Mouse (Mus musculus): ENCODE results near the gene Smad3. TPM values are rescaled to one million over a fixed set of nuclear protein-coding genes. Genes with fewer than 3 reads are reported as not detected.

Smad3 gene
- polyA plus RNA-seq, 1 experiment: 41.0 TPM

DNA sequence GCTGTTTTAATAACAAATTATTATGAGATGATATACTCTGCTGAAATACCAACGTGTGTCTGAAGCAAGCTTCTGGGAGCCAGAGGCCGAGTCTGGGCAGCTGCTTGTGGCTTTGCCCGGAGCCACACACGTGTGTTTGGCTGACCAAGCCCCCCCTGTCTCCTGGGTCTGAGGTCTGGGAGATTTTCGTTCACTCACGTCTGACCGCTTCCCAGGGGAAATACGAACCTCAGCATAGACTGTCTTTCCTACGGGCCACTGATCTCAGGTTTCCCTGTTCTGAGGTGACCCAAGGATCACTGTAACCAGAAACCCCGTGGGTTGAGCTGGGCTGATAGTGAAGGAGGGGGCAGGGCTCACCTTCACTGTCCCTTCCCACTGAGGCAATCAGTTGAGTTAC lies 94.6 kb downstream of the Smad3 start:
- DNase-seq: no peak
- WGBS: 81% methylated on average over 10 of the region's 10 CpGs
- Histone ChIP-seq H3K4me3 (replicated peaks; ENCODE audit: extremely low read depth, low read depth, low read length) (no peak overlapping the region), H3K4me1 (ENCODE audit: control insufficient read depth, insufficient read depth, low read length) (peaks cover 20% of the 10 kb centered on the region)
- TF ChIP-seq POLR2A (IDR thresholded peaks at IDR 0.05; ENCODE audit: borderline replicate concordance, extremely low read depth, low read depth, low read length) (no peak), CTCF (IDR thresholded peaks at IDR 0.05; ENCODE audit: insufficient read depth, low read length) (no peak)

DNA sequence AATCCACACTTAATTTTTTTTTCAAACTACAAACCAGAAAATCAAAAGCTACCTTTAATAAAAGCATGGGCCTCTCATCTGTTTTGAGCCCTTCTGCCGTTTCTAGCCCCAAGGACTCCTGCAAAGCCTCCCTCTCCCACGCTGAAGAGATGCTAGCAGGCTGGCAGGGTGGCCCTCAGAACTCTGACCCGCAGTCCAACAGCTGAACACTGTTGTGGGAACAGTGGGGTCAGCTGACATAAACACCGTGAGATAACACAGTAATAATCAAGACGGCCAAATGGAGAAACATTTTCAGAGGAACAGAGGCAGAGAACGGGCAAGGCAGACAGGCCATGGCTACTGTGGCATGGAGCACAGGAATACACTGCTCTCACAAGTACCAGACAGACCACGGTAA lies 95.0 kb downstream of the Smad3 start:
- 72% methylated on average over 7 of the region's 7 CpGs for WGBS
- Histone ChIP-seq H3K4me1 (ENCODE audit: control insufficient read depth, insufficient read depth, low read length) (peaks cover 20% of the 10 kb centered on the region), H3K4me3 (replicated peaks; ENCODE audit: extremely low read depth, low read depth, low read length) (no peak overlapping the region)
- TF ChIP-seq CTCF (IDR thresholded peaks at IDR 0.05; ENCODE audit: insufficient read depth, low read length) (no peak), POLR2A (IDR thresholded peaks at IDR 0.05; ENCODE audit: borderline replicate concordance, extremely low read depth, low read depth, low read length) (no peak)
- DNase-seq: no peak

DNA sequence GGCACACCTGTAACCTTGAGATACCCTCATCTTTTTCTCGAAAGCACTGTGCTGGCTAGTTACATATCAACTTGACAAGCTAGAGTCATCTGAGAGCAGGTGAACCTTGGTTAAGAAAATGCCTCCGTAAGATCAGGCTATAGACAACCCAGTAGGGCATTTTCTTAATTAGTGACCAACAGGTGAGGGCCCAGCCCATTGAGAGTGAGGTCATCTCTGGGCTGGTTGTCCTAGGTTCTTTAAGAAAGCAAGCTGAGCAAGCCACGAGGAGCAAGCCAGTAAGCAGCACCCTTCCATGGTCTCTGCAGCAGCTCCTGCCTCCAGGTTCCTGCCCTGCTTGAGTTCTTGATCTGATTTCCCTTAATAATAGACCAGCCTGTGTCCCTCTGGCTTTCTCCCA lies 97.1 kb downstream of the Smad3 start:
- WGBS: 97% methylated on average over 3 of the region's 3 CpGs
- TF ChIP-seq POLR2A (IDR thresholded peaks at IDR 0.05; ENCODE audit: borderline replicate concordance, extremely low read depth, low read depth, low read length): no peak
- TF ChIP-seq CTCF (IDR thresholded peaks at IDR 0.05; ENCODE audit: insufficient read depth, low read length): no peak
- Histone ChIP-seq H3K4me1 (ENCODE audit: control insufficient read depth, insufficient read depth, low read length) (peaks cover 22% of the 10 kb centered on the region), H3K4me3 (replicated peaks; ENCODE audit: extremely low read depth, low read depth, low read length) (no peak overlapping the region)
- no peak for DNase-seq

DNA sequence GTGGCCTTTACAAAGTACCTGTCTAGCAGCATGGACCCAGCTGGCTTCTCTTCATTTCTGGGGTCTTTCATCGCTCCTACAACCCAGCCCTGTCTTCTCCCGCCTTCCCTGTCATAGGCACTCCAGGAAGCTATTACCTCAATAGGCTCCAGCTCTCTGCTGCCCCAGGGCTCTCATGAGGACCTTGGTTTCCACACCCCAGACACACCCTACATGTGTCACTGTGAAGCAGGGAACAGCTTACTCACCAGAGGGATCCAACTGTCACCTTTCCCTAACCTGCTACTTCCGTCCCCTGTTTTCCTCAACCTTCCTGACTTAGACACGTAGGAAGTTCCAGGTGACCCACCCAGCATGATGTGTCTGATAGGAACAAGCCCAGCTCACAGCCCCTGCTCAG lies 97.7 kb downstream of the Smad3 start:
- 83% methylated on average over 4 of the region's 4 CpGs for WGBS
- H3K4me3 ChIP-seq (replicated peaks; ENCODE audit: extremely low read depth, low read depth, low read length): no peak overlapping the region
- DNase-seq: no peak
- TF ChIP-seq CTCF (IDR thresholded peaks at IDR 0.05; ENCODE audit: insufficient read depth, low read length) (no peak), POLR2A (IDR thresholded peaks at IDR 0.05; ENCODE audit: borderline replicate concordance, extremely low read depth, low read depth, low read length) (no peak)
- H3K4me1 ChIP-seq (ENCODE audit: control insufficient read depth, insufficient read depth, low read length): peaks cover 18% of the 10 kb centered on the region

DNA sequence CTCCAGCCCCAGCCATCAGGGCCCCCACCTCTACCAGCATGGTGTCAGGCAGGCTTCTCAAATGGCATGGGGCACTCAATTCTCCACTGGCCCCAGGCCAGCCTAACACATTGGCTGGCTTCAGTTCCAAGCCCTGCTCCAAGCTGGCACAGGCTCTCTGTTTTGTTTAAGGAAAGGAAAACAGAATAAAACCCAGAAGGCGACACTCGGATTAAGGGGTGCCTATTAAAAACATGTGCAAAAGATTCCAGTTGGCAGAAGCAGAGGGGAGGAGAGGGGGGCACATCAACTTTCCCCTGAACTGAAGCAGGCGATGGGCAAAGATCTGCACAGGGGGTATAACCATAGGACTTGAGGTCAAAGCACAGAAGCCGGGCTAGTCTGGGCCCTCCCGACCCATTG lies 98.8 kb downstream of the Smad3 start:
- Histone ChIP-seq H3K4me3 (replicated peaks; ENCODE audit: extremely low read depth, low read depth, low read length) (no peak overlapping the region), H3K4me1 (ENCODE audit: control insufficient read depth, insufficient read depth, low read length) (peaks cover 16% of the 10 kb centered on the region)
- 43% methylated on average over 5 of the region's 5 CpGs for WGBS
- no peak for TF ChIP-seq CTCF (IDR thresholded peaks at IDR 0.05; ENCODE audit: insufficient read depth, low read length)
- TF ChIP-seq POLR2A (IDR thresholded peaks at IDR 0.05; ENCODE audit: borderline replicate concordance, extremely low read depth, low read depth, low read length): no peak
- peak; percentile 47 for DNase-seq

DNA sequence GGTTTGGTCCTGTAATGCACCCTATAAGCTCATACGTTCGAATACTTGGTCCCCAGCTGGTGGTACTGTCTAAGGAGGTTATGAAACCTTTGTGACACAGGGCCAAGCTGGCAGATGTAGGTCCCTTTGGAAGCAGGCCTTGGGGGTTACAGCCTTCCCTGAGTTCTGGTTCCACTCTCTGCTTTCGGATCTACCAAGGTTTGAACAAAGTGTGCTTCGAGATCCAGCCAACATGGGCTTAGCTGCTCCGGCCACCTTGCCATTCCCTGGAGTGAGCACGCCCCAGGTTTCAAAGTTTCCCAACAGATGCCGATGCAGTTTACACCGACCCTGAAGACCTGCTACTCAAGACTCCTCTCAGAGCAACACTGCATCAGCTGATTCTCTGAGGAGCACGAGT lies 99.4 kb downstream of the Smad3 start:
- no peak for DNase-seq
- peaks cover 16% of the 10 kb centered on the region for H3K4me1 ChIP-seq (ENCODE audit: control insufficient read depth, insufficient read depth, low read length)
- TF ChIP-seq CTCF (IDR thresholded peaks at IDR 0.05; ENCODE audit: insufficient read depth, low read length) (no peak), POLR2A (IDR thresholded peaks at IDR 0.05; ENCODE audit: borderline replicate concordance, extremely low read depth, low read depth, low read length) (no peak)
- 78% methylated on average over 9 of the region's 9 CpGs for WGBS
- H3K4me3 ChIP-seq (replicated peaks; ENCODE audit: extremely low read depth, low read depth, low read length): no peak overlapping the region

DNA sequence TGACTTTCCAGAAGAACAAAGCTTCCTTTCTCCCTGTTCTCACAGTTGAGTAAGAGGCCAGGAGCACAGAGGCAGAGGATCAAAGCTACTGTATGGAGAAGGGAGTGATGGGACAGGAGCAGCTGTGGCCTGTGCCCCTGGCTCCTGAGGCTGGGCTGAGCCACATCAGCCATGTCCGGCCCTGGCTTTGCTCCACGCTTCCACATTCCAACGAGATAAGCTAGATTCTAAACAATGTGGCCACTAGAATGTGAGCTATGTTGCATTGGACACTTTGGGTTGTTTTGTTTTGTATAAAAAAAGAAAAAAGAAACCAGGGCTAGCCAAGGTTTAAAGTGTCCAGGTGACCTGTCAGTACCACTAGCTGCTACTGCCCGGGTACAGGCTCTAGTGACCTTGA lies 100.6 kb downstream of the Smad3 start:
- WGBS: 35% methylated on average over 4 of the region's 4 CpGs
- DNase-seq: peak; percentile 57
- H3K4me3 ChIP-seq (replicated peaks; ENCODE audit: extremely low read depth, low read depth, low read length): no peak overlapping the region
- H3K4me1 ChIP-seq (ENCODE audit: control insufficient read depth, insufficient read depth, low read length): peaks cover 16% of the 10 kb centered on the region
- TF ChIP-seq CTCF (IDR thresholded peaks at IDR 0.05; ENCODE audit: insufficient read depth, low read length) (no peak), POLR2A (IDR thresholded peaks at IDR 0.05; ENCODE audit: borderline replicate concordance, extremely low read depth, low read depth, low read length) (no peak)

DNA sequence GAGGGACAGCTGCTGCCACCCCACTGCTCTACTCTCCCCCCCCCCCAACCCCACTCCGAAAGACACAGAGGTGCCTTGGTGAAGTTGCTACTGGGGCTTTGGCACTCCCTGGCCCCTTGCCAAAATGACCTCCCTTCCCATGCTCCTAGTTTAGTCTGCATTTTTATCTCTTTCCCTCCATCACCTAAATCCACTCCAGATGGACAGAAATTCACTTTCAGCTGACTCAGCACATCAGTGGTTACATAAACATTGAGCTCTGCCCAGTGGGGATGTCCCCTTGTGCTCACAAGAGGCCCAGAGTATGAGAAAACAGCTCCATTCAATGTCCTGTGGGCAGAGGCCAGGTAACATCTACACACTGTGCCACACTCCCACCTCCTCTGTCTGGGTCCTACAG lies 102.7 kb downstream of the Smad3 start:
- no peak for TF ChIP-seq POLR2A (IDR thresholded peaks at IDR 0.05; ENCODE audit: borderline replicate concordance, extremely low read depth, low read depth, low read length)
- TF ChIP-seq CTCF (IDR thresholded peaks at IDR 0.05; ENCODE audit: insufficient read depth, low read length): no peak
- H3K4me1 ChIP-seq (ENCODE audit: control insufficient read depth, insufficient read depth, low read length): peaks cover 16% of the 10 kb centered on the region
- H3K4me3 ChIP-seq (replicated peaks; ENCODE audit: extremely low read depth, low read depth, low read length): no peak overlapping the region
- WGBS: 79% methylated on average over 1 of the region's 1 CpGs
- no peak for DNase-seq

DNA sequence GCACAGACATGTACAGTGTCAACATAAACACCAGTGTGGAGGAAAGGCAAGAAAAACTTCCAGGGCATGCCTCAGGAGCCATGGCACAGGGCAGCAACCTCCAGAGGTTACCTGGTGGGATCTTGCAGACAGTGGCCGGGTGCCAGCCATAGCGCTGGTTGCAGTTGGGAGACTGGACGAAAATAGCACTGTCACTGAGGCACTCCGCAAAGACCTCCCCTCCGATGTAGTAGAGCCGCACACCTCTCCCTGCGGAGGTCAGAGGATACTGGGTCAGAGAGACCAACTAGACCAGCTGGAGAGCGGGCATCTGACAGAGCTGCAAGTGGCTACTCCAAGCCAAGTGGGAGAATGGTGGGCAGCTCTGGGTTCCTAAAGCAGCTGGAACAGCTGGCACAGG lies 103.2 kb downstream of the Smad3 start:
- 93% methylated on average over 8 of the region's 8 CpGs for WGBS
- H3K4me3 ChIP-seq (replicated peaks; ENCODE audit: extremely low read depth, low read depth, low read length): no peak overlapping the region
- TF ChIP-seq CTCF (IDR thresholded peaks at IDR 0.05; ENCODE audit: insufficient read depth, low read length) (no peak), POLR2A (IDR thresholded peaks at IDR 0.05; ENCODE audit: borderline replicate concordance, extremely low read depth, low read depth, low read length) (no peak)
- no peak for DNase-seq
- H3K4me1 ChIP-seq (ENCODE audit: control insufficient read depth, insufficient read depth, low read length): peaks cover 14% of the 10 kb centered on the region

DNA sequence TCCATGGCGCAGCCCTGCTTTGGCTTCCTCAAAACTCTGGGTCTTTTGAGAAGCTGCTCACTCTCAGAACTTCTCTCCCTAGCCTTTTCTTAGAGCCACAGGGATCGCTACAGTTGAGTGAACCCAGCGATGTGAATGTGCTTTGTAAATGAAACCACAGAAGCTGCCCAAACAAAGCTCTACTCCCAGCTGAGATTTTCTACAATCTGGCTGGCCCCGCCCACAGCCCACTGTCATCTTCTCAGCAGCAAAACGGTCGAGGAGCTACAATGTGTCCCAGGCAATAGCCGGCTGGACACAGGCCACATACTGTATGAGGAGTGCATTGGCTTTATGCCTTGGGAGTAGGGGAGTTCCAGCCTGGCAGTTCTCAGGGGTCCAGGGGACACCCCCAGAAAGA lies 104.1 kb downstream of the Smad3 start:
- no peak for TF ChIP-seq POLR2A (IDR thresholded peaks at IDR 0.05; ENCODE audit: borderline replicate concordance, extremely low read depth, low read depth, low read length)
- TF ChIP-seq CTCF (IDR thresholded peaks at IDR 0.05; ENCODE audit: insufficient read depth, low read length): no peak
- H3K4me1 ChIP-seq (ENCODE audit: control insufficient read depth, insufficient read depth, low read length): peaks cover 8% of the 10 kb centered on the region
- WGBS: 59% methylated on average over 7 of the region's 7 CpGs
- no peak for DNase-seq
- H3K4me3 ChIP-seq (replicated peaks; ENCODE audit: extremely low read depth, low read depth, low read length): no peak overlapping the region
